Mouse (Mus musculus) hindbrain, embryonic 15.5 days (tissue): ENCODE measurements around the gene Spz1. TPM values are rescaled to one million over a fixed set of nuclear protein-coding genes. Genes with fewer than 3 reads are reported as not detected.

ENCODE experiments used
- polyA plus RNA-seq: library from polyadenylated mRNA; unstranded; fragments of >200 nt; fragmentation: Nextera tagmentation; extraction: Ambion mirVana; gene quantifications from 2 replicates; pipeline ENCODE4 v1.2.1, GENCODE M21; 2015

The Spz1 gene
- polyA plus RNA-seq, 1 experiment from 2014 or later = not detected

Other genes with a start within 250 kb of the Spz1 start
- gene Dhfr, start 221.4 kb downstream of the Spz1 start, polyA plus RNA-seq = 5.3 and 5.9 TPM in 2 replicates
- 21.8 and 22.0 TPM in 2 replicates for gene Msh3, start 221.2 kb downstream of the Spz1 start, polyA plus RNA-seq
- 3.4 and 3.5 TPM in 2 replicates for gene Ankrd34b, start 150.3 kb downstream of the Spz1 start, polyA plus RNA-seq
- 0.18 and 0.21 TPM in 2 replicates for gene Fam151b, start 92.2 kb downstream of the Spz1 start, polyA plus RNA-seq
- 9.0 and 9.2 TPM in 2 replicates for gene Zfyve16, start 45.3 kb downstream of the Spz1 start, polyA plus RNA-seq
- gene Serinc5, start 34.9 kb upstream of the Spz1 start, polyA plus RNA-seq = 17.2 and 17.5 TPM in 2 replicates
- 1.7 and 2.8 TPM in 2 replicates for gene Thbs4, start 218.6 kb upstream of the Spz1 start, polyA plus RNA-seq